17 mouse cellular contexts compared by ENCODE assay signal in genomic region chr3:144668949-144669348, GRCm38 (mm10). TPM values are rescaled to one million over a fixed set of nuclear protein-coding genes. Genes with fewer than 3 reads are reported as not detected.
A peak's percentile ranks its signal among the peaks of the same experiment; 100 is the strongest.
DNase-seq lines count a peak whose midpoint lies in the region; ATAC-seq and TF ChIP-seq lines count a peak whose summit lies in the region.
"Had no signal": no experiment of that assay in that cellular context is flagged by ENCODE, and none has a peak within 500 bp of the region (broad histone marks: within the 10 kb centered on the region; RNA-seq: fewer than 3 reads in every experiment).

No protein-coding gene starts in this region.

- peaks cover 24% of the 10 kb centered on the region for H3K4me1 ChIP-seq in midbrain, embryonic 10.5 days
- H3K4me1 ChIP-seq in midbrain, embryonic 13.5 days (replicated peaks) = peaks cover 11% of the 10 kb centered on the region; the same call in 1 of the 2 replicates
- H3K4me1 ChIP-seq in midbrain, postnatal 0 days (ENCODE audit: insufficient read depth, low read length) = no peaks in the 10 kb centered on the region

- H3K4me3 ChIP-seq in midbrain, embryonic 10.5 days = no peak overlapping the region
- no peak overlapping the region for H3K4me3 ChIP-seq in midbrain, embryonic 13.5 days (replicated peaks)
- H3K4me3 ChIP-seq in midbrain, postnatal 0 days (ENCODE audit: low read depth, low read length) = no peak overlapping the region
- H3K4me3 ChIP-seq: heart, embryonic 15.5 days; stomach, embryonic 15.5 days had no signal

- H3K4me2 ChIP-seq in midbrain, embryonic 13.5 days (replicated peaks) = no peak overlapping the region
- no peak overlapping the region for H3K4me2 ChIP-seq in midbrain, postnatal 0 days (ENCODE audit: low read depth, low read length, poor library complexity, severe bottlenecking)
- H3K4me2 ChIP-seq: heart, embryonic 15.5 days; stomach, embryonic 15.5 days had no signal

- 0 out of 2 replicates have a peak overlapping the region, but pooled peaks have one; percentile 13 for H3K27ac ChIP-seq in midbrain, embryonic 10.5 days (replicated peaks)
- H3K27ac ChIP-seq in midbrain, embryonic 13.5 days = no peak overlapping the region
- no peak overlapping the region for H3K27ac ChIP-seq in midbrain, postnatal 0 days (ENCODE audit: low read depth, low read length)
- H3K27ac ChIP-seq: heart, embryonic 15.5 days; stomach, embryonic 15.5 days had no signal

- no peak for DNase-seq in frontal cortex, adult 2 months (ENCODE audit: extremely low spot score in 1 of 2, low spot score in 1 of 2)
- DNase-seq in midbrain, embryonic 10.5 days (ENCODE audit: low spot score) = no peak
- DNase-seq in brain, adult 2 months (ENCODE audit: low read depth, low spot score) = peak; percentile 27
- peak; percentile 29 for DNase-seq in midbrain, postnatal 0 days (ENCODE audit: low spot score)
- no peak for DNase-seq in layer of hippocampus, adult 11-12 months (ENCODE audit: low spot score)
- DNase-seq in spleen, adult 12 weeks (ENCODE audit: low spot score) = no peak
- DNase-seq: adrenal gland, postnatal 25 days; cerebellum, adult 8-10 months; gastrocnemius, postnatal 10 days; kidney, postnatal 25 days; thymus, postnatal 4 days had no signal

- H3K36me3 ChIP-seq in midbrain, embryonic 10.5 days = no peaks in the 10 kb centered on the region
- no peaks in the 10 kb centered on the region for H3K36me3 ChIP-seq in midbrain, embryonic 13.5 days
- H3K36me3 ChIP-seq in midbrain, postnatal 0 days (ENCODE audit: insufficient read depth, low read length) = no peaks in the 10 kb centered on the region
- H3K36me3 ChIP-seq: heart, embryonic 15.5 days; stomach, embryonic 15.5 days had no signal

- WGBS in midbrain, embryonic 10.5 days = 56% methylated on average over 2 of the region's 2 CpGs
- 38% methylated on average over 2 of the region's 2 CpGs for WGBS in midbrain, embryonic 13.5 days
- WGBS in midbrain, postnatal 0 days = 15% methylated on average over 2 of the region's 2 CpGs

- no peaks in the 10 kb centered on the region for H3K9me3 ChIP-seq in midbrain, embryonic 10.5 days (replicated peaks)
- H3K9me3 ChIP-seq in midbrain, embryonic 13.5 days = no peaks in the 10 kb centered on the region
- H3K9me3 ChIP-seq in midbrain, postnatal 0 days (ENCODE audit: low read length) = no peaks in the 10 kb centered on the region
- H3K9me3 ChIP-seq: heart, embryonic 15.5 days; stomach, embryonic 15.5 days had no signal

- peak; percentile 21; the same call in 1 of the 2 replicates for ATAC-seq in frontal cortex, adult (ENCODE audit: low TSS enrichment)
- no peak for ATAC-seq in midbrain, embryonic 13.5 days
- peak; percentile 58; the same call in 1 of the 2 replicates for ATAC-seq in midbrain, postnatal 0 days (ENCODE audit: low FRiP score)
- ATAC-seq: CD4-positive, CD25-positive, alpha-beta regulatory T cell, adult 4 months; intestine, embryonic 16.5 days had no signal

- peaks cover 9% of the 10 kb centered on the region; the same call in 1 of the 2 replicates for H3K27me3 ChIP-seq in midbrain, embryonic 10.5 days (ENCODE audit: low read depth, poor library complexity, severe bottlenecking)
- no peaks in the 10 kb centered on the region; the same call in 1 of the 2 replicates for H3K27me3 ChIP-seq in midbrain, embryonic 13.5 days
- H3K27me3 ChIP-seq in midbrain, postnatal 0 days (ENCODE audit: insufficient read depth, low read length) = no peaks in the 10 kb centered on the region
- H3K27me3 ChIP-seq: heart, embryonic 15.5 days; stomach, embryonic 15.5 days had no signal

- no peak for TF ChIP-seq CTCF in midbrain, postnatal 0 days (IDR thresholded peaks at IDR 0.05)

- H3K9ac ChIP-seq in midbrain, embryonic 13.5 days (replicated peaks) = no peak overlapping the region
- H3K9ac ChIP-seq in midbrain, postnatal 0 days (replicated peaks; ENCODE audit: low read length, poor library complexity, severe bottlenecking) = no peak overlapping the region
- H3K9ac ChIP-seq: heart, embryonic 15.5 days; stomach, embryonic 15.5 days had no signal

RNA-seq across cellular contexts. Expression of gene Sh3glb1, which starts 51.2 kb away (rescaled TPM):
- polyA plus RNA-seq in frontal cortex, adult 2 months (2012; rRNA removed) = 31.0 and 32.3 TPM in 2 replicates
- polyA plus RNA-seq in midbrain, embryonic 10.5 days (2016; fragmentation: Nextera tagmentation; extraction: Ambion mirVana) = 65.2 and 71.0 TPM in 2 replicates
- polyA plus RNA-seq in midbrain, embryonic 13.5 days (2015; fragmentation: Nextera tagmentation; extraction: Ambion mirVana) = 98.1 and 99.6 TPM in 2 replicates
- 96.5 and 111 TPM in 2 replicates for total RNA-seq in midbrain, postnatal 0 days (2014; rRNA removed)
- 109 and 130 TPM in 2 replicates for polyA plus RNA-seq in midbrain, postnatal 0 days (2015; fragmentation: Nextera tagmentation; extraction: Ambion mirVana)

Comparison
In these comparisons a context has a peak if more than half of its experiments do, and no peak if none do; other contexts are left out.
1. DNase-seq: peak in brain, adult 2 months (single experiment) and midbrain, postnatal 0 days (single experiment); none in frontal cortex, adult 2 months (0 of 2), midbrain, embryonic 10.5 days (single experiment), layer of hippocampus, adult 11-12 months (single experiment) and spleen, adult 12 weeks (single experiment).